Mouse (Mus musculus) brain, embryonic 18.5 days (tissue): ENCODE results near the gene Cts3.
"Not testable (repeated sequence)": the region's sequence is repeated elsewhere in the genome, so short reads cannot be mapped to it uniquely, and the experiment has no call there.

Experiments used
- DNase-seq: peaks from one replicate; pipeline ENCODE4 v3.0.0-alpha.2; 2012; ENCODE audit warnings: low read depth, low spot score

Cts3 gene

GRCm38 (mm10) chr13:61570027-61570426 is at the start of gene Cts3:
Gene Cts3 (minus strand): TSS chr13:61570127.
- DNase-seq = no peak

GRCm38 (mm10) chr13:61568074-61568473 is 1.9 kb downstream of the Cts3 start, which contains the start of gene Gm49352:
Gene Gm49352 (minus strand): TSS chr13:61568174.
- DNase-seq = not testable (repeated sequence)

- no peak for DNase-seq
Measured at GRCm38 (mm10) chr13:61541631-61542030, 28.3 kb downstream of the Cts3 start, which contains the start of gene Ctsm. Gene Ctsm (minus strand): TSS chr13:61541839.
